Mouse (Mus musculus): ENCODE data around the gene Cotl1.
"Not testable (repeated sequence)": the region's sequence is repeated elsewhere in the genome, so short reads cannot be mapped to it uniquely, and the experiment has no call there.

Cotl1 gene

DNA sequence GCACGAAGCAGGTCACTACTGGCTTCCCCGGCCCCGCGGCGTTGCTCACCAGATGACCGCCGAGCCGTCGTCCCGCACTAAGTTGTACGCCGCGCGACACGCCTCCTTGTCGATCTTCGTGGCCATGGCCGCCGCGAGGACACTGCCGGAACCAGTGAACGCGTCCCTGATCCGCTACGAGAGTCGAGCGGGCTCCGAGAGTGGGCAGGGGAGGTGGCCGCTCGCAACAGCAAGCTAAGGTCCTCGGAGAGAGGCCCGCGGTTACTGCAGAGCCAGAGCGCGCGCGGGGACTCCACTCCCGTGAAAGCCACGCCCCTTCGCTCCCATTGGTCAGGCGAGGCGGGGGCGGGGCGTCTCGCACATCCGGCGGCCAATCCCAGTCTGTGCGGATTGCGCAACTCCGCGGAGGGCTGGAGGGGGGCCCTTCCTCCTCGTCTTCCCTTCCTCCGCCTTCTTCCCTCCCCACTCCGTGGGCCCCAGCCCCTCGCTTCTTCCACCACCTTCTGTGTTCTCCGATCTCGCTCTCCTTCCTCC lies at the start of gene Cotl1:
Gene Cotl1, minus strand, starts transcription at position 270 of the 534 bp plus-strand sequence.
- DNase-seq (ENCODE audit: low spot score) = peak; percentile 97

DNA sequence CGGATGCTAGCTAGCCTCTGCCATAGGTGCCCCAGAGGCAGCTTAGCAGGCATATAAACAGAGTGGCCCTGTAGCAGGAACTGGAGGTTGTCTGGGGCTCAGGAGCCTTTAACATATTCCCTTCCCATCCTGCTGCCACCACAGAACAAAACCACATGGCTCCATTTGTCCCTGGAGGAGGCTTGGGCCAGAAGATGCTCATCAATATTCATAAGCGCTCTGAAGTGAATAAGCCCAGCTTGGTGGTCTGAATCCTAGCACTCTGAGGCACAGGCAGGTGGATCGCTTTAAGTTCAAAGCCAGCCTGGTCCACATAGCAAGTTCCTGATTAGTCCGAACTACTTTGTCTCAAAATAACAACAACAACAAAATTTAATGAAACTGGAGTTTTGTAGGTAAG lies 47.7 kb upstream of the Cotl1 start:
- no peak for DNase-seq (ENCODE audit: low spot score)

DNA sequence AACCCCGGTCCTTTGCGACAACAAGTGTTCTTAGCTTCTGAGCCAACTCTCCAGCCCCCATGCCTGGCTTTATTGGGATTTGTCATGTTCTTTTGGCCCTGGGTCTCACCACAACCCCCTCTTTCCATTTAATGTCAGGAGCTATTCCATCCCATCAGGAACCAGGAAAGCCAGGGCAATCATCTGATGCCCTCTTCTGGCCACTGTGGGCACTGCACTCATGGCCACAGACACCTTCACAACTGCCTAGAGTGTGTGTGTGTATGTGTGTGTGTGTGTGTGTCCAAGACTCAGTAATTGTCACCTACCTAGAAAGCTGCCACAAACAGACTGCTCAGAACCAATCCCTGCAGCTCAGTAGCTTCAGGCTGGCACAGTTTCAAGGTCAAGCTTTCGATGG lies 46.8 kb upstream of the Cotl1 start:
- peak; percentile 53 for DNase-seq (ENCODE audit: low spot score)

DNA sequence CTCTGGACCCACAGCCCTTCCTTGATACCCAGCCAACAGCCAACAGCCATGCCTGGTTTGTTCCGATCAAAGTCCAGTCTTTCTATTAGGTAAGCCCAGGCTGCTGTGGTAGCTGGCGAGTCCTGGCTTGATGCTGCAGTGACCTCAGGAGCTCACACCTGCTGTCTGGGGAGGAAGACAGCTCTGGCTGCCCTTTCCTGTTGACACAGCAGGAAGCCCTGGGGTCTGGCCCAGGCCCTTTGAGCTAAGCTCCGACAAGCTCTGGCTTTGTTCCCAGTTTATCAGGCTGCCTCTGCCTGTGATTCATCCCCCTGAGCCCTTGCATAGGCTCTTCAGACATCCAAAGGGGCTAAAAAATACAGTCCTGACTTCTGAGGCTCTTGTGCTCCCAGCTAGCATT lies 45.3 kb upstream of the Cotl1 start:
- DNase-seq (ENCODE audit: low spot score) = no peak

DNA sequence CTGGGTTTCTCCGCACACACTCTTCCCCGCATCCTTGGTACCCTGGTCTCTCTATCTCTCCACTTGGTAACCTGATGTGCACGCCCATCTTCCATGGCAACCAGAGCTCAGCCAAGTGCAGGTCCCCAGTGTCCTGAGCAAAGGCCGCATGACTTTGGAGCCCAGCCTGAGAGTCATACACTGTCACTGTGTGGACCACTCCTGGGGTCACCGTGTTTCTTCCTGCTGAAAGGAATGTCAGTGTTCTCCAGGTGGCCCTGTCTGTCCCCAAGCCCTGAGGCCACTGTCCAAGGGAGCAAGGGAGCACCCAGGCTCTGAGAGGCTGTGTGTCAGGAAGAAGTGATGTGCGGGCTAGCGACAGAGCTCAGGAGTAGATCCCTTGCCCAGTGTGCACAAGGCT lies 42.9 kb upstream of the Cotl1 start:
- DNase-seq (ENCODE audit: low spot score) = no peak

DNA sequence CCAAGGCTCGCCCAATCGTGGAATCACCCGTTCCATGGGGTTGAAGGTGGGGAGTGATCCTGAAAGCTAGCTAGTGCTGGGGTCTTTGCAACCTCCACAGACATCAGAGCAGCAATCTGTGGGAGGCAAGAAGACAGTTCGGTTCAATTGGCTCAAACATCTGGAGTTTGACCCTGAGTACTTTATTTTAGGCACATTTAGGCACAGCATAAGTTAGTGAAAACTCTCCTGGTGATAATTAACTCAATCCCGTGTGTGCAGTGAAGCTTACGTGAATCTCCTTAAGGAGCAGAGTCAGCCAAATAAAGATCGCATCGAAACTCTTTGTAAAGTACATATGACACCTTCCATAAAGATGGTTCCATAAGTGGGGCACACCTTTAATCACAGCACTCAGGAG lies 41.6 kb upstream of the Cotl1 start:
- DNase-seq (ENCODE audit: low spot score) = no peak

DNA sequence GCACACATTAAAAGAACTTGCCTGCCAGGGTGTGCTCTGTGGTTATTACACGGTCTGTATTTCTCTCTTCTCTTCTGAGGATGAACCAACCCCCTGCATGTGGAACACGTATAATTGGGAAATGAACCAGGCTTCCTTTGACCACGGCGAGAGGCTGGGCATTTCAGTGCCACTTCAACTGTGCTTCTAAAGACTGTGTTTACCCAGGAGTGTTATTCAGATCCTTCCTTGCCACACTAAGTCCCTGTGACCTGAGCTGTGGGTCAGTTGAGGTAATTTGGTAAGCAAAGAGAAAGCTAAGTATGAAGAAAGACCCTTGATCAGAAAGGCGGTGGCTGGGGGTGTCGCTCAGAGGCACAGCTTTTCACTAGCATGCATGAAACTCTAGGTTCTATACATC lies 41.0 kb upstream of the Cotl1 start:
- no peak for DNase-seq (ENCODE audit: low spot score)

DNA sequence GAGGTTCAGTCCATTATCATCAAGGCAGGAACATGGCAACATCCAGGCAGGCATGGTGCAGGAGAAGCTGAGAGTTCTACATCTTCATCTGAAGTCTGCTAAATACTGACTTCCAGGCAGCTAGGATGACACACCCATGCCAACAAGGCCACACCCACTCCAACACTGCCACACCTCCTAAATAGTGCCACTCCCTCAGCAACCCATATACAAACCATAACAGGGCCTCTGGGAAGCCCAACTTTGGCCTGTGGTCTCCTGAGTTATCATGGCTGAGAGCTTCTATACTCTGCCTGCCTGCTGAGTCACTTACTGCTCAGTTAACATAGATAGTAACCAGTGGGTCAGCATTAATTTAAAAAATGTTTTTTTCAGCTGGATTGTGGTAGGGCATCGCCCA lies 32.8 kb upstream of the Cotl1 start:
- DNase-seq (ENCODE audit: low spot score) = no peak

DNA sequence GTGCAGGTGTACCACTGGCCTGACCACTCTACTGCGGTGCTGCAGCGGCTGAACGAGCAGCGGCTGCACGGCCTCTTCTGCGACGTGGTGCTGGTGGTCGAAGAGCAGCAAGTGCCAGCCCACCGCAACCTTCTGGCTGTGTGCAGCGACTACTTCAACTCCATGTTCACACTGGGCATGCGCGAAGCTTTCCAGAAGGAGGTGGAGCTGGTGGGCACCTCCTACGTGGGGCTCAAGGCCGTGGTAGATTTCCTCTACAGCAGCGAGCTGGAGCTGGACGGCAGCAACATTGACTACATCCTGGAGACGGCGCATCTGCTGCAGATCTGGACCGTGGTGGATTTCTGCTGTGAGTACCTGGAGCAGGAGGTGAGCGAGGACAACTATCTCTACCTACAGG lies 29.3 kb upstream of the Cotl1 start:
- DNase-seq (ENCODE audit: low spot score) = no peak

DNA sequence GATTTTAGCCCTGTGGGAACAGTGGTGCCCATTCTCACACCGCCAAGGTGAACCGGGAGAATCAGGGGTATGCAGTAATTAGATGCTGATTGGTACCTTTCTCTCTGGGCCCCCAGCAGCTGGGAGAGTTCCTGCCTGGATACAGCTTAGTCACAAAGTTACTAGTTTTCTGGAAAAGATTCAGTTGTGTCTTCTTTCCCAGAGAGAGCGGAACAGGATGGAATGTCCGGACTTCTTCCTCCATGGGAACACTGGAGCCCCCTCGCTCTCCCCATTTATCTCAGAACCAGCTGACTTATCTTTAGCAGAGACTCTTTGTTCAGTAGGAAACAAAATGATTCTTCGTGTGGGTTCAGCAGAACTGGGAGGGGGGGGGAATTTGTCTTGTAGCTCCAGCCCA lies 22.4 kb upstream of the Cotl1 start:
- no peak for DNase-seq (ENCODE audit: low spot score)

DNA sequence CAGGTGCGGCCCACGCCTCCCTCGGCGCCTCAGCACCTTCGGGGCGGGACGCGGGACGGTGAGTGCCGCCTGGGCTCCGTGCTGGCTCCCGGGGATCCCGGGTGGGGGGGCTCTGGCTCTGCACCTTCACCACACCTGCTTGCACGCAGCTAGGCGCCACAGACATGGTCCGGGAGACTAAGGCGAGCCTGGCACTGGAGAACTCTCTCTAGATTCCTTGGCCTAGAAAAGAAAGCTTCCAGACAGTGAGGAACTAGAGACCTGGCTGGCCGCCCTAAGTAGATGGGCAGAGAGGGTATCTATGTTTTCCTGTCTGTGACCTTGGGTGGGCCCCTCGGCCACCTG lies 22.0 kb upstream of the Cotl1 start:
- no peak for DNase-seq (ENCODE audit: low spot score)

DNA sequence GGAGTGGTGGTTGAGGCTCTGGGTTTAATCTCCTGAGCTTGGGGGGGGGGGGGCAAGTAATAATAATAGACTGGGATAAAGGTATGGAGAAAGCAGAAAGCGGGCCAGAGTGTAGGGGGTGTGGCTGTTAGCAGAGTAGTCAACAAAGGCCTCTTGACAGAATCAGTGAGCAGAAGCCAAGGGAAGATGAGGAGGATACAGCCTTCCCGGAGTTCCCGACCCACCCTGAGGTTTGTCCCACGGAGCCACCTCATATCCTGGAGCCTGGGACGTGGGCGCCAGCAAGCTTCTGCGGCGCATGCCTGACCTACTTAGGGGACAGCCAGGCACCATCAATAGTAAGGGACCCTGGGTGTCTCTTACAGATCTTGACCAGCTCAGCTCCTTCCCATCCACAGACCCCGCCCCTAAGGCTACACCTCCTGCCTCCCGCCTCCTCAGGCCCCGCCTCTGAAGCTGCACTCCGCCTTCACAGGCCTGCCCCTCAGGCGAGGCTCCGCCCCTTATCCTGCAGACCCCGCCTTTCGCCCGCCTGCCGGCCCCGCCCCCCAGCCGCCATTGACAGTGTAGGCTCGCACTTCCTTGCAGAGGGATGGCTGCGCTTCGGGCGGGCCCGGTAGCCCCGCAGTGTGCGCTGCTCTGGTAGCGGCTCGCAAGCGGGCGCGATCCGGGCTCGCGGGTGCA lies 21.5 kb upstream of the Cotl1 start, which contains the start of gene Klhl36:
Gene Klhl36, plus strand, starts transcription at position 561 of the 684 bp plus-strand sequence.
- peak; percentile 97 for DNase-seq (ENCODE audit: low spot score)

DNA sequence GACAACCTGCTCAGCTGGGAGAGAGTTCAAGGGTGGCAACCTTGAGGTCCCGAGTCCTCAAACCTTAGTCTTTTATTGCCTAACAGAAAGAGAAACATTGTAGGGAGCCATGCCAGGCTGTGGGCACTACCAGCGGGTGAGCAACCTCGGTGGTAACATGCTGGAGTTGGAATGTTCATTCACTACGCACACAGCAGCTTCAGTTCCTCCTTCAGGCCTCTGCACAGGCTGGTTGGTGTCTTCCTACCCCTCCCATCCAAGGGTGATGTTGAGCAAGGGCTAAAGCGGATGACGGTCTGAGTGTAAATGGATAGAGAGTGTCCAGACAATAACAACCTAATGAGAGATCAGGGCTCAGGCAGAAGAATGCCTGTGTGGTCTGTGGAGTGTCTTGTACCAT lies 17.4 kb upstream of the Cotl1 start:
- DNase-seq (ENCODE audit: low spot score) = no peak

DNA sequence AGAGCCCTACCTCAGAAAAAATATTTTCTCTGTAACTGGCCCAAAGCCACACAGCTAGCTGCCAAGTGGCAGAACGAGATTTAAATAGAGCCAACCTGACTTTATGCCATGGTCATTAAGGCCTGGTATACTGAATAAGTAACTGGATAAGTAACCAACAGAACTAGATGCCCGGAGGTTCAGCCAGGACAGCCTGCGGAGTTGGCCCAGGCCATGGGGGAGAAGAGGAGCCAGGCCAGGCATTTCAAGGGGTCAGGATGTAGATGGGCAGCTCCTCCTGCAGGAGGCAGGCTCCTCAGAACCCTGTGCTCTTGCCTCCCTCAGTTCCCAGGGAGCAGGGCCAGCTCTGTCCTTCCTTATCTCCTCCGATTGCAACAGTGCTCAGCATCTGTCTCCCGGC lies 15.3 kb upstream of the Cotl1 start:
- no peak for DNase-seq (ENCODE audit: low spot score)

DNA sequence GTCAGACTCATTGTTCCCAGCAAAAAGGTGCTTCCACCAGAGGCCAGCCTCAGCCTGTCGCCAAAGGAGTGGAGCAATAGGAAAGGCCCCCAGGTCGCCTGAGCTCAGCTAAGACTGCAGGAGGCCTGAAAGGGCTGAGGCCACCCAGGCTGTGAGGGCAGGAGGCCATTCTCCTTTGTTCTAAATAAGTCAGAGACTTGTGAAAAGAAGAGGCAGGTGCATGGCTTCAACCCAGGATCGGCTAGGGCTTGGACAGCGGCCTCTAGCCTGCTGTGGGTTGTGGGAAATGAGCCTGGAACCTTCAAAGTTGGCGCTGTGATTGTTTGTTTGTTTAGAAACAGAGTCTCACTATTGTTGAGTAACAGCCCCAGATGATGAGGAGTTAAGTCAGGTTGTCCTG lies 13.7 kb upstream of the Cotl1 start:
- no peak for DNase-seq (ENCODE audit: low spot score)

DNA sequence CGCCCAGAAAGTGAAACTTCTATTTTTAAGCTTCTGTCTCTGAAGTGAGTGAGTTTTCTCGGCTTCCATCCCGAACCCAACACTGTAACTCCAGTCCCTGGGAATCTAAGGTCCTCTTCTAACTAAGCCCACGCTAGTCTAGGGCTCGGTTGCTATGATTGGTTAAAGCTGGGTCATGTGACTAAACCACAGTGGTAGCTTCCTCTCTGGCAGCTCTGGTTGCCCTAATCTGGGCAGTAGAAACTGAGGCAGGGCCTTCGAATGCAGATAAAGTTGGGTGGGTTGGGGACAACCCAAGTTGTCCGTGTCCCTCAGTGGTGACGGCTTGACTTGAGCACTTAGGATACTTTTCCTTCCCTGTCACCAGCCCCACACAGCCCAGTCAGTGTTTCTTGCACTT lies 13.2 kb upstream of the Cotl1 start:
- DNase-seq (ENCODE audit: low spot score) = no peak

DNA sequence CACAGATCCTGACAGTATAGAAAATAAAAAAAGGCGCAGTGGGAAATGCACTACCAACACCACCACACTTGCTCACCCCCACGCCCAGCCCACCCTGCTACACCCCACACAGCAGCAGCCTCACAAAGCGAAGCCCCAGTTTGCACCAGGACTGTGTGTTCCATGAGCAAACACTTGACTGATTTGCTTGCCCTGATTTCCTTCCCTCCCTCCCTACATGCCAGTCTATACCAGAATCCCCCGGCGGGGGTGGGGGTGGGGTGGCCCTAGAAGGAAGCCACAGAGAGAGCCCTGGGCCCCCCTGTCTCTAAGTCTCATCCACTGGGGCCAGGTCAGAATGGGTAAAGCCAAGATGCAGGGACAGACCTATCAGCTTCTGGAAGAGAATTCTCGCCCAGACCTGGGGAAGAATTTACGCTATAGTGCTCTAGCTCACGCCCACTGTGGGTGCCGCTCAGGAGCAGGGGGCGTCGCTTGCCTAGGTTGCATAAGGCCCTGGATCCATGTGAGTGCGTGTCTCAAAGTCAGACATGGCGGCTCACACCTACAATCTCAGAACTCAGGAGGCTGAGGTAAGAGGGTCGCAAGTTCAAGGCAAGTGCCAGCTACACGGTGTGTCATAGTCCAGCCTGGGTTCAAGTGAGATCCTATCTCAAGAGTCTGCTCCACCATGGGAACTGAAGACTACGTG lies 7.0 kb upstream of the Cotl1 start:
- no peak for DNase-seq (ENCODE audit: low spot score)

DNA sequence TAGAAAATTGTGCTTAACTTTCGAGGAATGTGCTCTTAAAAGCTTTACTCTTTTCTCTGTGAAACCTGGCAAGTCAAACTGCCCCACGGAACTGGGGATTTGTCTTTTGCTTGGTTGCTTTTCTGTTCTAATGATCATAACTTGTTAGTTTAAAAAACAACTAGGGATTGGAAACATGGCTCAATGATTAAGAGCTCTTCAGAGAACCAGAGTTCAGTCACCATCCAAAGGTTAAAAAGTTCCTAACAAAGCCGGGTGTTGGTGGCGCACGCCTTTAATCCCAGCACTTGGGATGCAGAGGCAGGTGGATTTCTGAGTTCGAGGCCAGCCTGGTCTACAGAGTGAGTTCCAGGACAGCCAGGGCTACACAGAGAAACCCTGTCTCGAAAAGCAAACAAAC lies 5.4 kb upstream of the Cotl1 start:
- DNase-seq (ENCODE audit: low spot score) = not testable (repeated sequence)

DNA sequence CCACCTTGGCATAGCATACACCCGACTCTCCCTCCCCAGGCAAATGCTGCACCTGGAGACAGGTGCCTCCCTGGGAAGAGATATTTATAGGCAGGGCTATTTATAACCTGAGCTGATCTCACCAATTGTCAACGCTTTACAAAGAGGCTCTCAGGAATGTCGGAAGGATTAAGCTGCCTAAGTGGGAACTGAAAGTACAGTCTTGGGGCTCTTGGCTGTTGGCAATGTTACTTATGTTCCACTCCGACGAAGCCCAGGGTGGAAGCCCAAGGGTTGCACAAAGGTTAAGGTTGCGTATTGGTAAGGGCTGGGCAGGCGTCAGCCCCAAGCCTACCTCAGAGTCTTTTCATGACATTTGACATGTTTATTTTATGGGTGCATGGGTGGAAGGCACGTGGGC lies 4.2 kb upstream of the Cotl1 start:
- no peak for DNase-seq (ENCODE audit: low spot score)

DNA sequence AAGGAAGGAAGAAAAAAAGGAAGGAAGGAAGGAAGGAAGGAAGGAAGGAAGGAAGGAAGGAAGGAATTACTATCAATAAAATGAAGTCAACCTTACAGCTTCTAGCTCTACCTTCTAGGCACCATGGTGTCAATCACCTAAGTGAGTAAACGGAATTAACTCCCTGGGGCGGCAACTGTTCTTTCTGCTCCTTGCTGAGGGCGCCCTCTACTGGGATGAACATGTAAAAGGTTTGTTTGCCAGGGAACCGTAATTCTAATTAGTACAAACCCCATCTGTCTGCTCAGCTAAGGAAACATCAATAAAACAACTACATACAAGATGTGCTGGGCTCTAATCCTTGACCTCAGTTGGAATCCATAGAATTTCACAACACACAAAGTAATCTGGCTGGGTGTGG lies 3.1 kb upstream of the Cotl1 start:
- peak; percentile 91 for DNase-seq (ENCODE audit: low spot score)

DNA sequence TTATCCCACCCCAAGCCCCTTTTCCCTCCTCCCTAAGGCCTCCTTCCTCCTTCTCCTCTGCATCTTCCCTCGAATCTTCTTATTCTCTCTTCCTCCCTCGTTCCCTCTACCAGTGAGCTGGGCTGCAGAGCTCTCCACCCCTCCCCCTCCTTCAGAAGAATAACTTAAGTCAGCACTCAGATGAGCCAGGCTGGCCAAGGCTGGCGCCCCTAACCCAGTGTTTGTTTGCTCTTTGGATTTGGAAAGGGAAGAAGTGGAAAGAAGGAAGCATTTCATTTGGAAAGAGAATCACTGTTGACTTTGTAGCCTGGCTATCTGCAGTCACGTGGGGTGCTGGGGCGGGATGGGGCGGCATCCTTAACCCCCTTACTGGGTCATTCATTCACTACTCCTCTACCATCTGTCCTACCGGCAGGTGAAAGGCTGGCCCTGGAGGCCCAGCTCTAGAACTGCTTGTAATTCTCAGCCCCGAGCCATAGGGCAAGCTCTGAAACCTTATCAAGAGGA lies 614 bp upstream of the Cotl1 start:
- peak; percentile 50 for DNase-seq (ENCODE audit: low spot score)

DNA sequence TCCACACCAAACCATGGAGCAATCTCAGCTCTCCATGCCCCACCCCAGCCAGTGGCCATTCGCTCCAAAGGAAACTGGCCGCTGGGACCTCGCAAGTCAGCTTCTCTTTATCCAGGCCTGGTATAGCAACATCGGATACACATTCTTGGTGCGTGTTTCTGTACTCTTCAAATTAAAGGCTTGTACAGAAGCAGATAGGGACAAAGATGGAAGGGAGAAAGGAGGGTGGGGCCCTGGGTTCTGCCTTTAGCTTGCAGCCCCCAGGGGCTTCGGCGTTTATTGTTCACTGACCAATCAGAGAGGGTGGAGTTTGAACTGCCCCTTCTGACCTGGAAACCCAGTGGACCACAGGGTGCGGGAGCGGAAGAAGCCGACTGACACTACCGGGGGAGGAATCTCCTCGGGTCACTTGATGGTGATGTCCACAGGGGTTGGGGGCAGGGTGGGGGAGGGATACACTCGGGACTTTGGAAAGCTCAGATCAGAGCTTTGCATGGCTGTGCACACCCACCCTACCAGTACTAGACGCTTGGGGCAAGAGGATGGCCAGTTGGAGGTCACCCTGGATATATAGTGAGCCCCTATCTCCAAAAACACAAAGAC lies 824 bp downstream of the Cotl1 start:
- peak; percentile 56 for DNase-seq (ENCODE audit: low spot score)

DNA sequence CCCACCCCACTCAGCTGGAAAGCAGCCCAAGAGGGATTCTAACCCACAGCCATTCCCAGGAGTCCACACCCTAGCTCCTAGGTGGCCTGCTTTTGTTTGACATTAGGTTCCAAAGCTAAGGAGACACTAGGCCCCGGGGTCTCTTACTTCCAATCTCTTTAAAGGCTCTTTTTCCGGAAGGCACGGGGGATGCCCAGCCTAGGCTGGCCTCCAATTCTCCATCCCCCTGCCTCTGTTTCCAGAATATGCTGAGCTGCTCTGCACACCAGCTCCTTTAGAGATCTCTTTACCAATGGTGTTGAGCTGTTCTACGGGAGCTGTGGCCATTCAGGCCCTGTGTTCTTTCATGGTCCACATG lies 1.4 kb downstream of the Cotl1 start:
- no peak for DNase-seq (ENCODE audit: low spot score)
